Mouse (Mus musculus) right cerebral cortex, postnatal 4 days (tissue): ENCODE data around the gene BC080695.
"Not testable (repeated sequence)": the region's sequence is repeated elsewhere in the genome, so short reads cannot be mapped to it uniquely, and the experiment has no call there.

Experiments used
- DNase-seq: peaks from one replicate; pipeline ENCODE4 v3.0.0-alpha.2; 2022

BC080695 gene

GRCm38 (mm10) chr4:143551400-143551799, at the start of gene BC080695, which contains the start of gene Gm13057:
BC080695 (plus strand) TSS chr4:143551700.
Gm13057 (plus strand) TSS chr4:143551709.
- DNase-seq, result not testable (repeated sequence)

- no peak for DNase-seq
These were observed 40.5 kb upstream of the BC080695 start, which contains the start of gene Gm13043 for GRCm38 (mm10) chr4:143511043-143511442. Gm13043 (plus strand) TSS chr4:143511343.

GRCm38 (mm10) chr4:143535654-143536053, 15.8 kb upstream of the BC080695 start, which contains the start of gene Gm13040:
Gm13040 (plus strand) TSS chr4:143535954.
- not testable (repeated sequence) for DNase-seq

- DNase-seq, result not testable (repeated sequence)
These were observed 60.4 kb downstream of the BC080695 start for GRCm38 (mm10) chr4:143611927-143612326.

GRCm38 (mm10) chr4:143614703-143615102, 63.2 kb downstream of the BC080695 start, which contains the start of gene Gm13083:
Gm13083 (plus strand) TSS chr4:143615003.
- DNase-seq, result not testable (repeated sequence)

- DNase-seq, result not testable (repeated sequence)
These were observed 66.6 kb downstream of the BC080695 start for GRCm38 (mm10) chr4:143618101-143618500.
